8 mouse cellular contexts compared by ENCODE assay signal in genomic region chr5:9100207-9100848, GRCm38 (mm10). TPM values are rescaled to one million over a fixed set of nuclear protein-coding genes. Genes with fewer than 3 reads are reported as not detected.
DNase-seq lines count a peak whose midpoint lies in the region; ATAC-seq lines count a peak whose summit lies in the region.

Gene Tmem243, plus strand, starts transcription at chr5:9100668.

- H3K4me1 ChIP-seq in embryonic facial prominence, embryonic 15.5 days, result peaks cover 10% of the 10 kb centered on the region; the same call in 1 of the 2 replicates
- 0 out of 2 replicates have a peak, but pooled peaks cover 6% of the 10 kb centered on the region for H3K4me1 ChIP-seq in kidney, embryonic 14.5 days (ENCODE audit: control insufficient read depth, insufficient read depth, low read length)
- H3K4me1 ChIP-seq in limb, embryonic 15.5 days, result peaks cover 11% of the 10 kb centered on the region

- H3K9me3 ChIP-seq in embryonic facial prominence, embryonic 15.5 days (replicated peaks), result 0 out of 2 replicates have a peak, but pooled peaks cover 4% of the 10 kb centered on the region
- peaks cover 9% of the 10 kb centered on the region; the same call in 1 of the 2 replicates for H3K9me3 ChIP-seq in kidney, embryonic 14.5 days (ENCODE audit: control insufficient read depth, low read length)
- H3K9me3 ChIP-seq in limb, embryonic 15.5 days, result no peaks in the 10 kb centered on the region

- peak; percentile 92 for ATAC-seq in embryonic facial prominence, embryonic 15.5 days (ENCODE audit: insufficient number of reproducible peaks, low FRiP score, low TSS enrichment, low read depth)
- peak; percentile 97 for ATAC-seq in kidney, embryonic 14.5 days (ENCODE audit: low FRiP score, low TSS enrichment)
- peak; percentile 92 for ATAC-seq in limb, embryonic 15.5 days (ENCODE audit: insufficient number of reproducible peaks, low FRiP score, low TSS enrichment, low read depth)

- H3K4me2 ChIP-seq in embryonic facial prominence, embryonic 15.5 days (replicated peaks), result peak within 1 kb of the TSS; percentile 89
- H3K4me2 ChIP-seq in kidney, embryonic 14.5 days (replicated peaks; ENCODE audit: low read depth, low read length), result peak within 1 kb of the TSS; percentile 88
- peak within 1 kb of the TSS; percentile 91 for H3K4me2 ChIP-seq in limb, embryonic 15.5 days

- peak within 1 kb of the TSS; percentile 68 for H3K9ac ChIP-seq in embryonic facial prominence, embryonic 15.5 days
- peak within 1 kb of the TSS; percentile 83 for H3K9ac ChIP-seq in kidney, embryonic 14.5 days (ENCODE audit: low read depth, low read length)
- peak within 1 kb of the TSS; percentile 73 for H3K9ac ChIP-seq in limb, embryonic 15.5 days

- peak; percentile 75 for DNase-seq in 3T3-L1 (ENCODE audit: low read depth, low spot score)
- DNase-seq in adrenal gland, postnatal 4 days (ENCODE audit: low spot score in 2 of 2), result peak; percentile 68 to 85
- DNase-seq in heart, adult 9 months (ENCODE audit: low spot score in 2 of 2), result peak; percentile 93 to 95
- DNase-seq in monocyte, adult 2 months (ENCODE audit: low read depth in 1 of 2, low spot score in 2 of 2), result peak; percentile 46 to 70
- DNase-seq in spleen, postnatal 36 days (ENCODE audit: low spot score in 2 of 2), result peak; percentile 91 to 92

- H3K36me3 ChIP-seq in embryonic facial prominence, embryonic 15.5 days, result no peaks in the 10 kb centered on the region
- H3K36me3 ChIP-seq in kidney, embryonic 14.5 days (ENCODE audit: control insufficient read depth, insufficient read depth, low read length), result no peaks in the 10 kb centered on the region
- H3K36me3 ChIP-seq in limb, embryonic 15.5 days, result no peaks in the 10 kb centered on the region

- peak within 1 kb of the TSS; percentile 88 for H3K4me3 ChIP-seq in embryonic facial prominence, embryonic 15.5 days (replicated peaks)
- H3K4me3 ChIP-seq in kidney, embryonic 14.5 days (ENCODE audit: low read length), result peak within 1 kb of the TSS; percentile 89
- peak within 1 kb of the TSS; percentile 93 for H3K4me3 ChIP-seq in limb, embryonic 15.5 days

- peak within 1 kb of the TSS; percentile 58 for H3K27ac ChIP-seq in embryonic facial prominence, embryonic 15.5 days (replicated peaks)
- no peak within 1 kb of the TSS for H3K27ac ChIP-seq in kidney, embryonic 14.5 days (ENCODE audit: low read depth, low read length)
- peak within 1 kb of the TSS; percentile 69; the same call in 1 of the 2 replicates for H3K27ac ChIP-seq in limb, embryonic 15.5 days

- peaks cover 6% of the 10 kb centered on the region; the same call in 1 of the 2 replicates for H3K27me3 ChIP-seq in embryonic facial prominence, embryonic 15.5 days
- no peaks in the 10 kb centered on the region for H3K27me3 ChIP-seq in kidney, embryonic 14.5 days (ENCODE audit: control insufficient read depth, insufficient read depth, low read length)
- peaks cover 18% of the 10 kb centered on the region for H3K27me3 ChIP-seq in limb, embryonic 15.5 days

- WGBS in embryonic facial prominence, embryonic 15.5 days, result under 1% methylated on average over 58 of the region's 59 CpGs
- WGBS in kidney, embryonic 14.5 days, result under 1% methylated on average over 52 of the region's 59 CpGs
- WGBS in limb, embryonic 15.5 days, result under 1% methylated on average over 51 of the region's 59 CpGs

RNA-seq across cellular contexts. Expression of gene Tmem243, which starts in this region (rescaled TPM):
- 10 to 100 TPM; 38.3 TPM for total RNA-seq in adrenal gland, postnatal 4 days (2021)
- 14.3 and 14.5 TPM in 2 replicates for polyA plus RNA-seq in embryonic facial prominence, embryonic 15.5 days (2015; fragmentation: Nextera tagmentation; extraction: Ambion mirVana)
- polyA plus RNA-seq in kidney, embryonic 14.5 days (2014; fragmentation: Nextera tagmentation; extraction: Ambion mirVana), result 27.7 and 28.1 TPM in 2 replicates
- 9.8 and 12.8 TPM in 2 replicates for polyA plus RNA-seq in limb, embryonic 15.5 days (2015; fragmentation: Nextera tagmentation; extraction: Ambion mirVana)
